Mouse (Mus musculus): ENCODE measurements around the gene Mob1b. TPM values are rescaled to one million over a fixed set of nuclear protein-coding genes. Genes with fewer than 3 reads are reported as not detected.

Mob1b gene
- total and polyA plus RNA-seq, 3 experiments = 12.2 to 14.0 TPM; not detected in 1

GRCm38 (mm10) chr5:88685306-88685705 is 35.3 kb upstream of the Mob1b start:
- Histone ChIP-seq H3K9ac (ENCODE audit: control insufficient read depth, low read depth, low read length, poor library complexity, severe bottlenecking) (no peak overlapping the region), H3K4me3 (ENCODE audit: control insufficient read depth in 1 of 2, insufficient read depth in 1 of 2, low read depth in 2 of 2, low read length in 2 of 2) (no peak overlapping the region), H3K27ac (ENCODE audit: control insufficient read depth, low read depth, low read length) (no peak overlapping the region), H3K36me3 (ENCODE audit: control insufficient read depth in 1 of 2, insufficient read depth in 2 of 2, low read length in 2 of 2) (peaks cover 0 to 11% of the 10 kb centered on the region in 2 experiments; a peak in 2 of 4 replicates), H3K9me3 (replicated peaks; ENCODE audit: insufficient read depth, low read length) (no peaks in the 10 kb centered on the region), H3K79me2 (ENCODE audit: control insufficient read depth, insufficient read depth, low read length, poor library complexity) (no peaks in the 10 kb centered on the region), H3K27me3 (ENCODE audit: control insufficient read depth in 1 of 2, insufficient read depth in 2 of 2, low read length in 2 of 2) (no peaks in the 10 kb centered on the region), H3K4me1 (ENCODE audit: control insufficient read depth in 1 of 2, insufficient read depth in 2 of 2, low read length in 2 of 2) (peaks cover 0 to 16% of the 10 kb centered on the region in 2 experiments; a peak in 2 of 4 replicates)
- DNase-seq (ENCODE audit: low read depth, low spot score) = no peak
- TF ChIP-seq UBTF (IDR thresholded peaks at IDR 0.05; ENCODE audit: borderline replicate concordance, insufficient read depth, low read depth, low read length) (no peak), SIN3A (IDR thresholded peaks at IDR 0.05; ENCODE audit: low read length) (no peak), HCFC1 (IDR thresholded peaks at IDR 0.05; ENCODE audit: low read depth, low read length) (no peak), EP300 (IDR thresholded peaks at IDR 0.05; ENCODE audit: low read depth in 1 of 2, low read length in 2 of 2) (no peak), ZMIZ1 (IDR thresholded peaks at IDR 0.05; ENCODE audit: low read depth, low read length) (no peak), JUND (IDR thresholded peaks at IDR 0.05; ENCODE audit: low read depth, low read length) (no peak), BHLHE40 (IDR thresholded peaks at IDR 0.05; ENCODE audit: borderline replicate concordance, low read depth, low read length) (no peak), GATA1 (IDR thresholded peaks at IDR 0.05; ENCODE audit: low read depth, low read length) (no peak)

- H3K36me3 ChIP-seq (ENCODE audit: control insufficient read depth in 1 of 2, insufficient read depth in 2 of 2, low read length in 2 of 2) = peaks cover 0 to 11% of the 10 kb centered on the region in 2 experiments; a peak in 2 of 4 replicates
- no peaks in the 10 kb centered on the region for H3K79me2 ChIP-seq (ENCODE audit: control insufficient read depth, insufficient read depth, low read length, poor library complexity)
- no peak overlapping the region for H3K27ac ChIP-seq (ENCODE audit: control insufficient read depth, low read depth, low read length)
- H3K9ac ChIP-seq (ENCODE audit: control insufficient read depth, low read depth, low read length, poor library complexity, severe bottlenecking) = no peak overlapping the region
- no peaks in the 10 kb centered on the region for H3K9me3 ChIP-seq (replicated peaks; ENCODE audit: insufficient read depth, low read length)
- H3K4me3 ChIP-seq (ENCODE audit: control insufficient read depth in 1 of 2, insufficient read depth in 1 of 2, low read depth in 2 of 2, low read length in 2 of 2) = no peak overlapping the region
- H3K4me1 ChIP-seq (ENCODE audit: control insufficient read depth in 1 of 2, insufficient read depth in 2 of 2, low read length in 2 of 2) = peaks cover 0 to 16% of the 10 kb centered on the region in 2 experiments; a peak in 2 of 4 replicates
- peak; percentile 37 for DNase-seq (ENCODE audit: low read depth, low spot score)
- H3K27me3 ChIP-seq (ENCODE audit: control insufficient read depth in 1 of 2, insufficient read depth in 2 of 2, low read length in 2 of 2) = no peaks in the 10 kb centered on the region
- TF ChIP-seq RAD21 (IDR thresholded peaks at IDR 0.05; ENCODE audit: low read depth, low read length) = no peak
- TF ChIP-seq MEF2A (IDR thresholded peaks at IDR 0.05; ENCODE audit: extremely low read depth, insufficient replicate concordance, low read depth, low read length, poor library complexity, severe bottlenecking) = no peak
- no peak for TF ChIP-seq MYB (IDR thresholded peaks at IDR 0.05; ENCODE audit: low read depth, low read length)
- TF ChIP-seq MAX (IDR thresholded peaks at IDR 0.05; ENCODE audit: low read length) = no peak
- TF ChIP-seq NELFE (IDR thresholded peaks at IDR 0.05; ENCODE audit: low read depth, low read length) = no peak
- TF ChIP-seq ZKSCAN1 (IDR thresholded peaks at IDR 0.05; ENCODE audit: low read depth, low read length) = no peak
- TF ChIP-seq MYC (IDR thresholded peaks at IDR 0.05; ENCODE audit: low read depth, low read length) = no peak
- no peak for TF ChIP-seq POLR2AphosphoS5 (IDR thresholded peaks at IDR 0.05; ENCODE audit: borderline replicate concordance, low read depth, low read length)
- TF ChIP-seq GABPA (IDR thresholded peaks at IDR 0.05; ENCODE audit: low read depth, low read length) = no peak
- no peak for TF ChIP-seq E2F4 (IDR thresholded peaks at IDR 0.05; ENCODE audit: borderline replicate concordance, low read depth, low read length)
- TF ChIP-seq GATA1 (IDR thresholded peaks at IDR 0.05; ENCODE audit: low read depth, low read length) = peak; percentile 59
- no peak for TF ChIP-seq POLR2AphosphoS2 (IDR thresholded peaks at IDR 0.05; ENCODE audit: low read length)
- no peak for TF ChIP-seq NRF1 (IDR thresholded peaks at IDR 0.05; ENCODE audit: insufficient read depth, low read depth, low read length, poor library complexity, severe bottlenecking)
- peak; percentile 54; the same call in 1 of the 2 replicates for TF ChIP-seq ZNF384 (IDR thresholded peaks at IDR 0.05; ENCODE audit: low read depth, low read length)
- no peak for TF ChIP-seq MAFK (IDR thresholded peaks at IDR 0.05; ENCODE audit: borderline replicate concordance, low read depth, low read length)
- no peak for TF ChIP-seq CTCF (IDR thresholded peaks at IDR 0.05 in 2 of 3, conservative IDR thresholded peaks at IDR 0.05 in 1 of 3; ENCODE audit: control insufficient read depth in 1 of 3, insufficient read depth in 1 of 3, low read depth in 2 of 3, low read length in 3 of 3, poor library complexity in 1 of 3, severe bottlenecking in 1 of 3)
- TF ChIP-seq TAL1 (IDR thresholded peaks at IDR 0.05; ENCODE audit: low read length) = no peak
- peak; percentile 83 for TF ChIP-seq ETS1 (IDR thresholded peaks at IDR 0.05; ENCODE audit: low read depth, low read length)
- no peak for TF ChIP-seq CHD1 (IDR thresholded peaks at IDR 0.05; ENCODE audit: low read depth, low read length)
- TF ChIP-seq JUND (IDR thresholded peaks at IDR 0.05; ENCODE audit: low read depth, low read length) = no peak
- peak; percentile 70 for TF ChIP-seq TCF12 (IDR thresholded peaks at IDR 0.05; ENCODE audit: low read depth, low read length)
- TF ChIP-seq EP300 (IDR thresholded peaks at IDR 0.05; ENCODE audit: low read depth in 1 of 2, low read length in 2 of 2) = peak in 1 of 2 experiments; percentile 57; a peak in 1 of 4 replicates
- TF ChIP-seq CHD2 (IDR thresholded peaks at IDR 0.05; ENCODE audit: low read length) = no peak
- TF ChIP-seq ZMIZ1 (IDR thresholded peaks at IDR 0.05; ENCODE audit: low read depth, low read length) = no peak
- TF ChIP-seq TBP (IDR thresholded peaks at IDR 0.05; ENCODE audit: low read depth, low read length) = no peak
- TF ChIP-seq UBTF (IDR thresholded peaks at IDR 0.05; ENCODE audit: borderline replicate concordance, insufficient read depth, low read depth, low read length) = no peak
- no peak for TF ChIP-seq SMC3 (IDR thresholded peaks at IDR 0.05; ENCODE audit: low read depth, low read length)
Observed at GRCm38 (mm10) chr5:88685745-88686299, 34.8 kb upstream of the Mob1b start.

Measured in MEL (cell line).